Mouse (Mus musculus) lung, postnatal 36 days (tissue): ENCODE measurements around the gene Gng13.
A peak's percentile ranks its signal among the peaks of the same experiment; 100 is the strongest.

Experiments
- DNase-seq: peaks from one replicate; pipeline ENCODE4 v3.0.0; 2022; ENCODE audit warnings: mixed read lengths

Gene Gng13

GRCm38 (mm10) chr17:25716711-25717637, at the start of gene Gng13:
TSS of gene Gng13 (plus strand) at chr17:25717171.
- DNase-seq, result no peak

GRCm38 (mm10) chr17:25668481-25669055, 48.4 kb upstream of the Gng13 start:
- no peak for DNase-seq

- DNase-seq, result no peak
Observed at GRCm38 (mm10) chr17:25672982-25673381, 44.0 kb upstream of the Gng13 start.

- no peak for DNase-seq
Observed at GRCm38 (mm10) chr17:25677969-25678368, 39.0 kb upstream of the Gng13 start.

GRCm38 (mm10) chr17:25679818-25680217, 37.2 kb upstream of the Gng13 start:
- no peak for DNase-seq

- DNase-seq, result no peak
Observed at GRCm38 (mm10) chr17:25681636-25682035, 35.3 kb upstream of the Gng13 start.

- no peak for DNase-seq
Observed at GRCm38 (mm10) chr17:25686323-25686722, 30.6 kb upstream of the Gng13 start.

- no peak for DNase-seq
Observed at GRCm38 (mm10) chr17:25688922-25689321, 28.0 kb upstream of the Gng13 start.

- DNase-seq, result no peak
Observed at GRCm38 (mm10) chr17:25696263-25696662, 20.7 kb upstream of the Gng13 start.

- DNase-seq, result peak; percentile 84
Observed at GRCm38 (mm10) chr17:25698446-25698845, 18.5 kb upstream of the Gng13 start.

GRCm38 (mm10) chr17:25700863-25701496, 16.0 kb upstream of the Gng13 start:
- no peak for DNase-seq

- no peak for DNase-seq
Observed at GRCm38 (mm10) chr17:25709994-25710393, 7.0 kb upstream of the Gng13 start.

GRCm38 (mm10) chr17:25711136-25711535, 5.8 kb upstream of the Gng13 start:
- DNase-seq, result no peak

GRCm38 (mm10) chr17:25715627-25716026, 1.3 kb upstream of the Gng13 start:
- DNase-seq, result no peak

- DNase-seq, result no peak
Observed at GRCm38 (mm10) chr17:25716130-25716529, 841 bp upstream of the Gng13 start.

GRCm38 (mm10) chr17:25717691-25718090, 720 bp downstream of the Gng13 start:
- no peak for DNase-seq

GRCm38 (mm10) chr17:25721476-25721875, 4.5 kb downstream of the Gng13 start:
- DNase-seq, result no peak

- no peak for DNase-seq
Observed at GRCm38 (mm10) chr17:25723470-25723869, 6.5 kb downstream of the Gng13 start.

- DNase-seq, result no peak
Observed at GRCm38 (mm10) chr17:25723919-25724318, 6.9 kb downstream of the Gng13 start.

- no peak for DNase-seq
Observed at GRCm38 (mm10) chr17:25725264-25725663, 8.3 kb downstream of the Gng13 start.

GRCm38 (mm10) chr17:25727265-25728008, 10.5 kb downstream of the Gng13 start, which contains the start of the genes Chtf18 and Rpusd1:
TSS of gene Chtf18 (minus strand) at chr17:25727419.
TSS of gene Rpusd1 (plus strand) at chr17:25727670.
- DNase-seq, result peak; percentile 100

GRCm38 (mm10) chr17:25728009-25728270, 11.0 kb downstream of the Gng13 start:
- no peak for DNase-seq

GRCm38 (mm10) chr17:25732082-25732481, 15.1 kb downstream of the Gng13 start:
- peak; percentile 90 for DNase-seq
